Mouse (Mus musculus): ENCODE data around the gene Usp35. TPM values are rescaled to one million over a fixed set of nuclear protein-coding genes. Genes with fewer than 3 reads are reported as not detected.

The Usp35 gene
- polyA plus RNA-seq, 1 experiment, result 1.6 TPM

GRCm38 (mm10) chr7:97349438-97349837 lies 17.6 kb upstream of the Usp35 start:
- Histone ChIP-seq H3K27me3 (ENCODE audit: control insufficient read depth, insufficient read depth, insufficient read length) (no peaks in the 10 kb centered on the region), H3K4me2 (ENCODE audit: low read depth) (no peak overlapping the region)
- TF ChIP-seq USF1 (IDR thresholded peaks at IDR 0.05; ENCODE audit: low read depth) (no peak), MAX (IDR thresholded peaks at IDR 0.05; ENCODE audit: low read depth) (no peak), SRF (IDR thresholded peaks at IDR 0.05; ENCODE audit: control insufficient read depth, insufficient read length, low read depth) (no peak), REST (IDR thresholded peaks at IDR 0.05; ENCODE audit: insufficient read depth, insufficient read length) (no peak), MYOD1 (IDR thresholded peaks at IDR 0.05; ENCODE audit: control insufficient read depth in 1 of 3, insufficient read length in 2 of 3, low read depth in 2 of 3) (no peak), CEBPB (IDR thresholded peaks at IDR 0.05; ENCODE audit: insufficient read depth, poor library complexity, severe bottlenecking) (no peak), MYOG (IDR thresholded peaks at IDR 0.05; ENCODE audit: control insufficient read depth in 1 of 3, insufficient read depth in 1 of 3, insufficient read length in 2 of 3, low read depth in 2 of 3) (no peak), POLR2A (IDR thresholded peaks at IDR 0.05; ENCODE audit: insufficient read length, low read depth) (no peak), TCF12 (IDR thresholded peaks at IDR 0.05; ENCODE audit: insufficient read depth, poor library complexity, severe bottlenecking) (no peak), E2F4 (IDR thresholded peaks at IDR 0.05; ENCODE audit: insufficient read depth) (no peak), POLR2AphosphoS2 (IDR thresholded peaks at IDR 0.05; ENCODE audit: insufficient read length, low read depth) (no peak), TCF3 (IDR thresholded peaks at IDR 0.05; ENCODE audit: insufficient read length, low read depth) (no peak)

GRCm38 (mm10) chr7:97348836-97349235 lies 17.0 kb upstream of the Usp35 start:
- no peaks in the 10 kb centered on the region for H3K79me2 ChIP-seq (ENCODE audit: control insufficient read depth, insufficient read depth)
- TF ChIP-seq MAX (IDR thresholded peaks at IDR 0.05; ENCODE audit: low read depth) (no peak), POLR2AphosphoS2 (IDR thresholded peaks at IDR 0.05; ENCODE audit: insufficient read length, low read depth) (no peak), USF1 (IDR thresholded peaks at IDR 0.05; ENCODE audit: low read depth) (no peak), E2F4 (IDR thresholded peaks at IDR 0.05; ENCODE audit: insufficient read depth) (no peak), SRF (IDR thresholded peaks at IDR 0.05; ENCODE audit: control insufficient read depth, insufficient read length, low read depth) (no peak), TCF12 (IDR thresholded peaks at IDR 0.05; ENCODE audit: insufficient read depth, poor library complexity, severe bottlenecking) (no peak), MYOD1 (IDR thresholded peaks at IDR 0.05; ENCODE audit: control insufficient read depth in 1 of 3, insufficient read length in 2 of 3, low read depth in 2 of 3) (no peak), TCF3 (IDR thresholded peaks at IDR 0.05; ENCODE audit: insufficient read length, low read depth) (no peak), POLR2A (IDR thresholded peaks at IDR 0.05; ENCODE audit: insufficient read length, low read depth) (no peak), MYOG (IDR thresholded peaks at IDR 0.05; ENCODE audit: control insufficient read depth in 1 of 3, insufficient read depth in 1 of 3, insufficient read length in 2 of 3, low read depth in 2 of 3) (no peak), CEBPB (IDR thresholded peaks at IDR 0.05; ENCODE audit: insufficient read depth, poor library complexity, severe bottlenecking) (no peak), REST (IDR thresholded peaks at IDR 0.05; ENCODE audit: insufficient read depth, insufficient read length) (no peak)
- H3K36me3 ChIP-seq (ENCODE audit: control insufficient read depth, insufficient read depth), result peaks cover 3% of the 10 kb centered on the region
- no peak overlapping the region for H3ac ChIP-seq (ENCODE audit: control insufficient read depth, insufficient read length)
- no peak overlapping the region for H3K4me3 ChIP-seq
- H3K27me3 ChIP-seq (ENCODE audit: control insufficient read depth, insufficient read depth, insufficient read length), result no peaks in the 10 kb centered on the region
- no peak overlapping the region for H3K4me2 ChIP-seq (ENCODE audit: low read depth)

More at GRCm38 (mm10) chr7:97349438-97349837, 17.6 kb upstream of the Usp35 start:
- Histone ChIP-seq H3K79me2 (ENCODE audit: control insufficient read depth, insufficient read depth) (no peaks in the 10 kb centered on the region), H3ac (ENCODE audit: control insufficient read depth, insufficient read length) (no peak overlapping the region), H3K4me3 (no peak overlapping the region), H3K36me3 (ENCODE audit: control insufficient read depth, insufficient read depth) (peaks cover 3% of the 10 kb centered on the region)

- Histone ChIP-seq H3K36me3 (ENCODE audit: control insufficient read depth, insufficient read depth) (peaks cover 3% of the 10 kb centered on the region), H3K79me2 (ENCODE audit: control insufficient read depth, insufficient read depth) (no peaks in the 10 kb centered on the region), H3K4me2 (ENCODE audit: low read depth) (no peak overlapping the region), H3ac (ENCODE audit: control insufficient read depth, insufficient read length) (no peak overlapping the region), H3K27me3 (ENCODE audit: control insufficient read depth, insufficient read depth, insufficient read length) (no peaks in the 10 kb centered on the region), H3K4me3 (no peak overlapping the region)
- TF ChIP-seq POLR2A (IDR thresholded peaks at IDR 0.05; ENCODE audit: insufficient read length, low read depth) (no peak), USF1 (IDR thresholded peaks at IDR 0.05; ENCODE audit: low read depth) (no peak), TCF12 (IDR thresholded peaks at IDR 0.05; ENCODE audit: insufficient read depth, poor library complexity, severe bottlenecking) (no peak), MYOG (IDR thresholded peaks at IDR 0.05; ENCODE audit: control insufficient read depth in 1 of 3, insufficient read depth in 1 of 3, insufficient read length in 2 of 3, low read depth in 2 of 3) (no peak), E2F4 (IDR thresholded peaks at IDR 0.05; ENCODE audit: insufficient read depth) (no peak), SRF (IDR thresholded peaks at IDR 0.05; ENCODE audit: control insufficient read depth, insufficient read length, low read depth) (no peak), TCF3 (IDR thresholded peaks at IDR 0.05; ENCODE audit: insufficient read length, low read depth) (no peak), MYOD1 (IDR thresholded peaks at IDR 0.05; ENCODE audit: control insufficient read depth in 1 of 3, insufficient read length in 2 of 3, low read depth in 2 of 3) (no peak)
These were observed 16.5 kb upstream of the Usp35 start for GRCm38 (mm10) chr7:97348318-97348717.

GRCm38 (mm10) chr7:97347464-97347863 lies 15.6 kb upstream of the Usp35 start:
- no peak overlapping the region for H3K4me3 ChIP-seq
- H3K79me2 ChIP-seq (ENCODE audit: control insufficient read depth, insufficient read depth), result no peaks in the 10 kb centered on the region
- TF ChIP-seq E2F4 (IDR thresholded peaks at IDR 0.05; ENCODE audit: insufficient read depth) (no peak), SRF (IDR thresholded peaks at IDR 0.05; ENCODE audit: control insufficient read depth, insufficient read length, low read depth) (no peak), REST (IDR thresholded peaks at IDR 0.05; ENCODE audit: insufficient read depth, insufficient read length) (no peak), POLR2A (IDR thresholded peaks at IDR 0.05; ENCODE audit: insufficient read length, low read depth) (no peak), USF1 (IDR thresholded peaks at IDR 0.05; ENCODE audit: low read depth) (no peak), MYOD1 (IDR thresholded peaks at IDR 0.05; ENCODE audit: control insufficient read depth in 1 of 3, insufficient read length in 2 of 3, low read depth in 2 of 3) (no peak), TCF12 (IDR thresholded peaks at IDR 0.05; ENCODE audit: insufficient read depth, poor library complexity, severe bottlenecking) (no peak), TCF3 (IDR thresholded peaks at IDR 0.05; ENCODE audit: insufficient read length, low read depth) (no peak), CEBPB (IDR thresholded peaks at IDR 0.05; ENCODE audit: insufficient read depth, poor library complexity, severe bottlenecking) (no peak), MAX (IDR thresholded peaks at IDR 0.05; ENCODE audit: low read depth) (no peak), MYOG (IDR thresholded peaks at IDR 0.05; ENCODE audit: control insufficient read depth in 1 of 3, insufficient read depth in 1 of 3, insufficient read length in 2 of 3, low read depth in 2 of 3) (no peak), POLR2AphosphoS2 (IDR thresholded peaks at IDR 0.05; ENCODE audit: insufficient read length, low read depth) (no peak)
- peaks cover 3% of the 10 kb centered on the region for H3K36me3 ChIP-seq (ENCODE audit: control insufficient read depth, insufficient read depth)
- no peak overlapping the region for H3ac ChIP-seq (ENCODE audit: control insufficient read depth, insufficient read length)
- no peaks in the 10 kb centered on the region for H3K27me3 ChIP-seq (ENCODE audit: control insufficient read depth, insufficient read depth, insufficient read length)
- no peak overlapping the region for H3K4me2 ChIP-seq (ENCODE audit: low read depth)
